Mouse (Mus musculus) liver, adult 2 months (tissue): Measurements from ENCODE around the gene Akap10.

Source experiments
- CTCF ChIP-seq: fragments of 200-500 bp; IDR thresholded peaks from 2 replicates; pipeline ENCODE4 v1.5.1; 2011; ENCODE audit warnings: low read depth, low read length, control low read depth
- POLR2A ChIP-seq: fragments of 200-500 bp; IDR thresholded peaks from 2 replicates; pipeline ENCODE4 v1.6.1; 2011; ENCODE audit warnings: low read length, control low read depth; ENCODE audit not compliant: insufficient read depth; ENCODE audit errors: extremely low read depth

DNA sequence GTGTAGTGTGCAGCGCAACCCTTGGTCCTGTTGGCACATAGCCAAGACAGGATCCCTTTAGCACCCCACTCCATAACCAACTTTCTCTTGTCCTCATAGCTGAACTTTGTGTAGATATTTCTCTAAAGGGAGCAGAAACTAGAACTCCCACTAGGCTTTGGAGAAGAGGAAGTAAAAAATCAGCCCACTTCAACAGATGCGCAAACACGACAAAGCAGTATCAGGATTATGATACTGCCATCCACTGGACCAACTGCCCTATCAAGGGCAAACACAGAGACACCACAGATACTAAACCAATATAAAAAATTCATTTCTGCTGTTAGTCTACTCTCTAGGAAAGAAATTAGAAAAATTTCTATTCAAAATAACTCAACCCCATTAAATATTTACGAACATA, 16.6 kb upstream of the Akap10 start:
- TF ChIP-seq POLR2A (no peak), CTCF (no peak)
